Mouse (Mus musculus) lung, postnatal 4 days (tissue): ENCODE measurements around the gene Pcnx.

Experiments used
- DNase-seq, 2 experiments: peaks; one replicate each; pipeline ENCODE4 v3.0.0; 2021

The Pcnx gene

GRCm38 (mm10) chr12:81855031-81855430, 4.8 kb upstream of the Pcnx start:
- DNase-seq = no peak

DNA sequence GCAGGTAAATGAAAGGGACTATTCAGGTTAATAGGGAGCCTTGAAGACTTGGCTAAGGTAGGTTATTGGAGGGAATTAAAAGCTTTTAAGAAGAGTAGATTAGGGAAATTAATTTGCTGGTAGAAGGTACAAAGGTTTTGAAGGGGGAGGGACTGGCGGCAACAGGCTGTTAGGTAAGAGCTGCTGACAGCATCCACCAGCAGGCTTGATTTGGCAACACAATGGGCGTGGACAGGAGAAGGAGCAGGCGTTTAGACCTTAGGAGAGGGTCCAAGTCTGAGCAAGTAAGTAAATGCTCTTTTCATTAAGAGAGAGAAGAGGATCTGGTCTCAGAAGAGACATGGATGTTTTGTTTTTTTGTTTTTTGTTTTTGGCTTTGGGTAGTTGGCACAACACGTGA, 3.1 kb upstream of the Pcnx start:
- DNase-seq = peak; percentile 42 to 45

- no peak for DNase-seq
Measured at GRCm38 (mm10) chr12:81857251-81857650, 2.6 kb upstream of the Pcnx start.

DNA sequence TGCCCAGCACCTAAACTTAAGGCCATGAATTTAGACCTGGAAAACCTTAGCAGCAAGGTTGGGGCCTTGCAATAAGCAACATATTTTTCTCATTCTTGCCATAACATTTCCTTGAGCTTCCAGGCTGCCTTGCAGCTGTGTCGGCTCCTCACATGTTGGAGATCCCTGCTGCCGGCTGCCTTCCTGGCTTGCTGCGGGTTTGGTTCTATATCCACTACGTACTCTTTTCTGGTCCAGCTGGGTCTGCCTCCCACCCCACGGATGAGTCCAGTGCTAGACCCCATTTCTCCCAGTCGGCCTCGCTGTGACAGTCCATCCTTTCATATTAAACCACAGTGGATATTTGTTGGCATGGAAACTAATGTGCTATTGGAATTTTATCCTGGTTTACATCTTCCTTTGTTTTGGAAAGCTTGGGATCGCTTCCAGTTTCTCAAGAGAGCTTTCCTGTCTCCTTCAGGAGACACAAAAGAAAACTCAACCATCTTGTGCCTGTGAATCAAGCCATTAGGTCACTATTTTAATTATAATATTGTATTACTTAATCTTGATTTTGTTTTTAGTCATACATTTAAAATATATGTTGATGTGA, 1.7 kb upstream of the Pcnx start:
- no peak for DNase-seq

DNA sequence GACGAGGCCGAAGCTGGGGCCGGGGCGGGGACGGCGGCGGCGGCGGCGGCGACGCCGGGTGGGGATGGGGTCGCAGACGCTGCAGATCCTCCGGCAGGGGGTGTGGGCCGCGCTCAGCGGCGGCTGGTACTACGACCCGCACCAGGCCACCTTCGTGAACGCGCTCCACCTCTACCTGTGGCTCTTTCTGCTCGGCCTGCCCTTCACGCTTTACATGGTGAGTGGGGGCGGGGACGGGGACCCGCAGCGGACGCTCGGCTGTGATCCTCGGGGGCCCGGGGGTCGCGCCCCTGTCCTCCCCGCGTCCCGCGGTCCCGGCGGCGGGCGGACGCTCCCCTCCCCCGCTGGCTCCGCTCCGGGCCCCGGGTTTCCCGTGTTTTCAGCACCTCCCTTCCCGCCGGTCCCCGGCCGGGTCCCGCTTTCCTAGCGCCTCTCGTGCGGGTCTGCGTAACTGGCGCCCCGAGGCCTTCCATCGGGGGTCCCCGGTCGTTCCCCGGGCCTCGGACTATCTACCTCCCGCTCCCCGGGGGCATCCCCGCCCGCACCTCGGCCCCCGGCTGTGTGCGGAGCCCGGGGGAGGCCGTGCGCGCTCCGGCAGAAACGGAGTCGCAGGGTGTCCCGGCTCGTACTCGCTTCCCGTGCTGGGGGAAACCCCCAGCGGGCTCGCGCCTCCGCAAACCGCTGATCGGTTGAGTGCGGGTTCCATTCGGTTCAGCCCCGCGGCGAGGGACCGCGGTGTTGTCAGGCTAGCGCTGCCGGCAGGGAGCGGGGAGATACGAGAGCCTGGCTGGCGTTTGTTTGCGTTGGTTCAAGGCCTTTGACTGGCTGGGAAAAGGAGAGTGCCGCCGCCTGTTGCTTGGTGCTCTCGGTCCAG, 722 bp downstream of the Pcnx start:
- peak; percentile 73 to 74 for DNase-seq

- DNase-seq = no peak
Measured at GRCm38 (mm10) chr12:81861199-81862085, 1.6 kb downstream of the Pcnx start.

- DNase-seq = peak; percentile 40 to 43
Measured at GRCm38 (mm10) chr12:81862351-81862802, 2.6 kb downstream of the Pcnx start.

- DNase-seq = no peak
Measured at GRCm38 (mm10) chr12:81863949-81864348, 4.1 kb downstream of the Pcnx start.

- DNase-seq = no peak
Measured at GRCm38 (mm10) chr12:81865183-81865582, 5.4 kb downstream of the Pcnx start.

- DNase-seq = no peak
Measured at GRCm38 (mm10) chr12:81867316-81867715, 7.5 kb downstream of the Pcnx start.

DNA sequence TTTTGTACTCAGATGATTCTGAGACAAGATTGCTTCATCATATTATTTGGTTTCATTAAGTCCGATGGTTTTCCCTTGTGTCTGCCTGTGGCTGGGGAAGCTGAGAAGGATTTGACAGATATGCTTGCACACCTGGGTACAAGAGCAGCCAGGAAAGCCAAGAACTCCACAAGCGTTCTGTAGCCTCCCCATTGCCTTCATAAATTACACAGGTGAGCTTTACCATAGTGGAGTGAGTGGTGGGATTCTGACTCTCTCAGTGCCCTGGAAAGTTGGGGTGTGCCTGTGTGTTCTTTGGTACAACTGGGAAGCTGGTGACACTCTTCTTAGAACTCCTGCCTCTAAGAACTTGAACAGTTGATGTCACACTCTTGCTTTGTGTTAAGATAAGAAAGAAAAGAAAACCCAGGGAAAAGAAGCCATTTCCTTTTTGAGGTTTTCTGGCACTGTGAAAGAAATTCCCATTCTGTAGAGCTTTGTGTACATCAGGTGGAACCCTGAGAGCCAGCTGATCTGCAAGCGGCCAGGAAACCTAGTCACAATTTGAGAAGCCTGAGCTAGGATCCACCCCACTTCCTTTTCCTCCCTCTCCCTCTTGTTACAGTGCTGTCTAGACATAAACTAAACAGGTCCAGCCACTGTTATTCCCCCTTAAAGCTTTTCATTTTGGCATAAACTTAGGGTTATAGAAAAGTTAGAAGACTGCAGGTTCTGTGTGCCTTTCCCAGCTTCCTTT, 9.6 kb downstream of the Pcnx start:
- peak; percentile 26 to 43 for DNase-seq

GRCm38 (mm10) chr12:81873345-81873744, 13.5 kb downstream of the Pcnx start:
- no peak for DNase-seq

GRCm38 (mm10) chr12:81880161-81880560, 20.3 kb downstream of the Pcnx start:
- no peak for DNase-seq

DNA sequence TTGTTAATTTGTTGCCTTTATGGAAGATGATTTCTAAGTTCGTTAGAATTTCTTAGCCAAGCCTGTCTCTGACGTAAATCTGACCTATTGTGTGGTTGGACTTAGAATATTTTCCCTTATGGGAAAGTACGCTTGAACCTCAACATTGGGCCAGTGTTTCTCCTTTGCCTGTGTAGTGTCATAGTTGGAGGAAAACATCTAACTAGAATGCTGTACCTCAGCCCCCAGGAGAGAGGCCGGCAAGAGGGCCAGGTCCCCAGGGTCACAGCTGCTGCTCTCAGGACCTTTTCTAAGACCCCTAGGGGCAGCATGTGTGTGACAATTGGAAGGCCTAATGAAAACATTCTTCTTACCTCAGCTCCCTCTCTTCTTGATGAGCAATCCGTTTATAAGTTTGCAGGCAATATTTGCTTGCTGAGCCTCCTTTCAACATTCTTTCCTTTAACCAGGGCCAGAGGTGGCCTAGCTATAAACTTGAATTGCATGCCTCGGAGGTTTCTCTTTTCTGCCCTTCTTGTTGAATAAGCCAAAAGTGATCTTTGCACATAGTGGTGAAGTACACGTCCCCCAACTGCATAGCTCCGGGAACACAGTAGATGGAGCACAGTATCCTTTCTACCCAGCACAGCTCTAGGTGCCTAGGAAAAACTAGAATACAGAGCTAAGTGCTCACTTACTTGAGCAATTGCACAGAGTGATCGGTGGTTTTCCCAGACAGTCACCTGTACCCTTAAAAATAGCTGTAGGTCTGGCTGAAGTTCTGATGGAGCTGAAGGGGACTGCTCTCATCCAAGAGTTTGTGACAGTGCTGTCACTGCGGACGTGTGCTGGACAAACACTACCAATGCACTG, 23.7 kb downstream of the Pcnx start:
- no peak for DNase-seq

DNA sequence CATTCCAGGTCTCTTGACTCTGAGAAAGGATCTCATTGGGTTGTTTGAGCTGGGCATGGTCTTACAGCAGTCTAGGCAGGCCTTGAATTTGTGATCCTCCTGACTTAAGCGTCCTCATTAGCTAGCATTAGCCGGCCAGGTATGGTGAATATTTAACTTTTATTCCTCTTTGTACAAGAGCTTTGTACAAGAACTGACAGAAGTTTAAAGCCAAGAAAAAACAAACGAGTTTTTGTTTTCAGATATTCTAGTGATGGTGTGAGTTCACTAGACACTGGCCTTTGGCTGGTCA, 24.2 kb downstream of the Pcnx start:
- no peak for DNase-seq

DNA sequence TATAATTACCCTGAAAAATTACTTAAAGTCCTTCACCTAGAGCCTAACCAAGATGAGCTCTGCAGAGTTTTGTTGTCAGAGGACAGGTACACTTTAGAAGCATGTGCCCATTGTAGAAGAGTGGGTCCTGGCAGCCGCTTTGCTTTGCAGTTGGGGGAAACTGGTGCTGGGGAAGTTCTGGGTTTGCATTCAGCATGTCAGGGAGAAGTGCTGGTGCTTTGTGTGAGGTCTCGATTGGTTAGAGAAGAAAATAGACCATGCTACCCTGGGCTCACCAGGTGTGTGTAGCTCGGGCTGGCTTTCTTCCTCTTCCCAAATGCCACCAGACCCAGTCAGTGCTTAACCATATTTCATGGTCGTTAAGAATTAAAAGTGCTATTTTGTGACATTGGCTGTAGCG, 25.2 kb downstream of the Pcnx start:
- no peak for DNase-seq

GRCm38 (mm10) chr12:81885982-81886381, 26.2 kb downstream of the Pcnx start:
- no peak for DNase-seq

GRCm38 (mm10) chr12:81888954-81889353, 29.1 kb downstream of the Pcnx start:
- DNase-seq = no peak

DNA sequence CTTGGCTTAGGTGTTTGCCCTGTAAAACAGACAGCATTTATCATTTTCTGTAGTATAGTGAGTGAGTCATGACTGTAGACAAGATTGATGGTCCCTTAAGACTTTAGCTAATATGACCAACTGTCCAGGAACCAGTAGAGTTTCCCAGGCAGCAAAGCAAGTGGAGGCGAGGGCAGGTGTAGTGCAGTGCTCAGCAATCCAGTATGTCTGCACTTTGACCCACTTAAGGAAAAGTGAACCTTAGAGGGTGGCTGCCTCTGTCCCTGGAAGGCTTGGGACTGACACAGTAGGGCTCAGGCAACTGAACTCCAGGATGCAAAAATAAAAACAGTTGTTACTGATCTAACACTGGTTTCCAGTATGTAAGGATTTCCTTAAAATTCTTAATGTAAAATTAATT, 32.1 kb downstream of the Pcnx start:
- DNase-seq = no peak

GRCm38 (mm10) chr12:81894311-81894710, 34.5 kb downstream of the Pcnx start:
- DNase-seq = no peak

GRCm38 (mm10) chr12:81895986-81896385, 36.2 kb downstream of the Pcnx start:
- DNase-seq = no peak

GRCm38 (mm10) chr12:81904456-81904855, 44.6 kb downstream of the Pcnx start:
- DNase-seq = no peak
